Mouse (Mus musculus) CD8-positive naive resting alpha-beta T cell, adult 57 days (primary cell): ENCODE data around the gene Efhd2. TPM values are rescaled to one million over a fixed set of nuclear protein-coding genes. Genes with fewer than 3 reads are reported as not detected.

Experiments used
- total RNA-seq: library from RNA; stranded (reverse); gene quantifications from one replicate; pipeline ENCODE4 v1.2.4, GENCODE M21; 2023

Efhd2 gene
- total RNA-seq, result 41.4 TPM

GRCm38 (mm10) chr4:141874601-141875460 is at the start of gene Efhd2:
TSS of gene Efhd2 (minus strand) at chr4:141874920.

GRCm38 (mm10) chr4:141845999-141846398 is 28.7 kb downstream of the Efhd2 start, which contains the start of gene Ctrc:
TSS of gene Ctrc (minus strand) at chr4:141846359.

DNA sequence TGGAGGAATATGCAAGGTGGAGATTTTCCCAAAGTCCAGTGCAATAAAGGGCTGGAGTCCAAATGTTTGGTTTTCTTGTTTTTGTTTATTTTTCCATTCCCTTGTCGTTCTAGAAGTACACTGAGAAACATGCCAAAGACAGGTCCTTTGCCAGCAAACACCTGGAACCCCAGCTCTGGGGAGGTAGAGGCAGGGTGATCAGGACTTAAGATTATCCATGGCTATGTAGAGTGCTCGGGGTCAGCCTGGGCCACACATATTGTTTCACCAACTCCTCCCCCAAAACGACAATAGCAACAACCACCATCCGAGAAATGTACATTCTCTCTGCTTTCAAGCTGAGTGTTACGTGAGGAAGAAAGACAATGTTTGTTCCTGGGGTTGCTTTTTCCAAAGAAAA is 48.7 kb downstream of the Efhd2 start, which contains the start of gene Cela2a:
Cela2a (minus strand) TSS at position 101 of the 400 bp plus-strand sequence.

Other genes with a start within 250 kb of the Efhd2 start
- gene Plekhm2, start 210.0 kb downstream of the Efhd2 start, total RNA-seq, result 35.0 TPM
- gene Rsc1a1, start 189.3 kb downstream of the Efhd2 start, total RNA-seq, result 6.6 TPM
- gene Ddi2, start 151.5 kb downstream of the Efhd2 start, total RNA-seq, result 34.0 TPM
- gene Agmat, start 128.2 kb downstream of the Efhd2 start, total RNA-seq, result not detected
- gene Dnajc16, start 84.0 kb downstream of the Efhd2 start, total RNA-seq, result 10.9 TPM
- 9.9 TPM for gene Casp9, start 81.3 kb downstream of the Efhd2 start, total RNA-seq
- 15.7 TPM for gene Cela2a, start 48.8 kb downstream of the Efhd2 start, total RNA-seq
- 1.2 TPM for gene Ctrc, start 28.6 kb downstream of the Efhd2 start, total RNA-seq
- not detected for gene Fhad1, start 140.2 kb upstream of the Efhd2 start, total RNA-seq
- gene Tmem51, start 209.4 kb upstream of the Efhd2 start, total RNA-seq, result 1.2 TPM